Mouse (Mus musculus): Measurements from ENCODE around the gene Cadps2.

Cadps2 gene

GRCm38 (mm10) chr6:23839009-23839811 lies at the start of gene Cadps2:
Cadps2 (minus strand) TSS chr6:23839421.
- no peak for DNase-seq (ENCODE audit: extremely low spot score, low read depth, low spot score)

- peak; percentile 14 for DNase-seq (ENCODE audit: extremely low spot score, low read depth, low spot score)
These were observed 47.2 kb upstream of the Cadps2 start for GRCm38 (mm10) chr6:23886418-23886817.

DNA sequence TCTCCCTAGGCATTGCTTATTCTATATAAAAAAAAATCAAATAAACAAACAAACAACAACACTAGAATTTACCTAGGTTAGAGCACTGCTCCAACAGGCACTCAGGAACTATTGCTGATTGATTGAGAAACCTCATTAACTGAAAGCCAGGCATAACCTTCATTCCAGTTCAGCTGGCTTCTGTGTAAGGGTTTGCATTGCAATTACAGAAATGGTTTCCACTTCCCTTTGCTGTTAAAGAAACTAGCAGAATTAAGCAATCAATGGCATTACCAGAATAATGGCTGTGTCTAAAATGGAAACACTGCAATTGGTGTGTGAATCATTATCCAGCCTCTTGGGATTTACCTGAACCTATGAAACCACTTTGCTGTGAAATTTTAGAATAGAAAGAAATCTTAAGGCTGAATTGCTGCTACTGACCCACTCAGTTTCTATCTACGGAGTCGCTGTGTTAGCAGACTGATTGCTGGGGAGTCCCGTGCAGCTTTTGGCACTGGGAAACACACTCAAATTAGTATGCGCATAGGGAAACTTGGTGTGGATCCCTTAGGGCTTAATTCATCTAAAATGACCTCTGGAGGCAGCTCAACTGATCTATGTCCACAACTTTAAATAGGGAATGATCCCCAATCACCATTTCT lies 37.7 kb upstream of the Cadps2 start:
- no peak for DNase-seq (ENCODE audit: extremely low spot score, low read depth, low spot score)

- no peak for DNase-seq (ENCODE audit: extremely low spot score, low read depth, low spot score)
These were observed 37.1 kb upstream of the Cadps2 start for GRCm38 (mm10) chr6:23876363-23876762.

DNA sequence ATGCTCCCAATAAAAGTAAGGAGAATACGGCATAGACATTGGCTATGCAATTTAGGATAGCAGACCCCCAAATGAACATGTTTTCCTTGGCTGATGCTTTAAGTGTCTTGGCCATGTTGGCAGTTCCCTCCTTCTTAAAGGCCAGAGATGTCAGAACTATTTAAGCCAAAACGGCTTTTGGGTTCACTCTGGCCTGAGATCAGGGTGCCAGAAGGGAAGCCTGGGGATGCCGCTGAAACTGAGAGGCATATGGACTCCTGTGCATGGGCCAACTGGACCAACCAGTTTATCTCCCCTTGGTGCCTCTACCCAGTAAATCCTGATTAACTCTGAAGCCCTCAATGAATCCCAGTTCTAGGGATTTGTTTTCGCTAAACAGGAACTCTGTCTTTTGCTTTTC lies 34.6 kb upstream of the Cadps2 start:
- DNase-seq (ENCODE audit: extremely low spot score, low read depth, low spot score), result no peak

DNA sequence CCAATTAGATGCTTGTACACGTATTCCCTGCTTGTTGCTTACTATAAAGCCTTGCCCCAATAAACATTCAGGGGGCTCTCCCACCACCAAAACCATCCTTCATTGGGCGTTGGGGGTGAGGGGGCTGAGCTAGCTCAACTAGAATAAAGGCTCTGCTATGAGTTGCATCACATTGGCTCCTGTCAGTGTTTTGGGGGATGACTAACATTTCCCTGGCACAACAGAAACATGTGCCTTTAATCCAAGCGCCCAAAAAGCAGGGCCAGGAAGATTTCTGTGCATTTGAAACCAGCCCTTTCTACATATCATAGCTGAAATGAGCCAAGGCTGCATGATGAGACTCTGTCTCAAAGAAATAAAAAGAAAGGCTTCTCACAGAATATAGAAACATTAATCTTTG lies 34.0 kb upstream of the Cadps2 start:
- no peak for DNase-seq (ENCODE audit: extremely low spot score, low read depth, low spot score)

GRCm38 (mm10) chr6:23869971-23870370 lies 30.8 kb upstream of the Cadps2 start:
- DNase-seq (ENCODE audit: extremely low spot score, low read depth, low spot score), result no peak

- no peak for DNase-seq (ENCODE audit: extremely low spot score, low read depth, low spot score)
These were observed 27.1 kb upstream of the Cadps2 start for GRCm38 (mm10) chr6:23866298-23866697.

DNA sequence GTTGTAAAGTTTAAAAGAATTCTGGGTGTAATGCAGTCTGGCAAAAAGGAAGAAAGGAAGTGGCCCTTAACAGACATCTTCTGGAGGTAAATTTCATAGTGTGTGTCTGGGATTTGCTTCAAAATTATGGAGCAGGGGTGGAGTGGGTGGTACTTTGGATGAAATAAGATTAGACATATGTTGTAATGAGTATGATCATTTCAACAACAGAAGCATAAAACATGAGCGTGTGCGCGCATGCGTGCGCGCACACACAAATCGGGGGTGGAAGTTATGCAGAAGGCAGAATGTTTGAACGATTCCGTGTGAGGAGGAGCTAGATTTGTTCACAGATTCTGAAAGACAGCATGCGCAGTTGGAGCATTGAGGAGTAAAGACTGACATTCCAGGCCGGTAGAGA lies 14.2 kb upstream of the Cadps2 start:
- DNase-seq (ENCODE audit: extremely low spot score, low read depth, low spot score), result no peak

DNA sequence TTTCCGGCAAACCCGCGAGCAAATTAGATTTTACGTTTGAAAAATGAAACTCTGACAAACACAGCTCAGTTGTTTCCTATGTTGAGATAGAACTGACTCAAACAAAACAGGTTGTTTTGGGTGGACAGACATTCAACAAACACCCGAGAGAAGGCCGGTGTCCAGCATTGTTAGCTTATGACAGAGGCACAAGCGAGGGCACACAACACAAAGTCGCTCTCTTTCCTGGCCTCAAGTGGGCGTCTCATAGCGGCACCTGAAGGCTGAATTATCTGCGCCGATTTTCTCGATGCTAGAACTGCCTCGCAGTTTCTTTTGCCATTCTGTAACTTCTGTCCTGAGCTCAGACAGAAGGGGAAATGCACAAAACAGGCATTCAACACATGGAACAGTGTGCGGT lies 780 bp upstream of the Cadps2 start:
- DNase-seq (ENCODE audit: extremely low spot score, low read depth, low spot score), result no peak

- DNase-seq (ENCODE audit: extremely low spot score, low read depth, low spot score), result no peak
These were observed 716 bp downstream of the Cadps2 start for GRCm38 (mm10) chr6:23838401-23839008.

DNA sequence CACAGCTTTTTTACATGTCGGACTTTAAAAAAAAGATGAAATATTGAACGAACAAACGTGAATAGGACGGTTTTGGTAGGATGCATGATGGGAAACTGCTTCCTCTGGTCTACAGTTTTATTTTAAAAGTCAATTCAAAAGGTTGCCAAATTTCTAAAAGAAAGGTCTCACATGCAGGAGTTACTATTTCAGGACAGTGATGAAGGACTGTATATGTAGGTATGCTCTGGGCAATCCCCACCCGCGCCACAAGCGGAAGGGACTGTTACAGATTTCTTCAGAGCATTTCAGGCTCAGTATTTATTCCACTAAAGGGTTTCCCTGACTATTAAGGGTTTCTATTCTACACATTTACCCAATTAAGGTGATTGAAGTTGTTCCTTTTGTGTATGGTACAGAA lies 1.6 kb downstream of the Cadps2 start:
- no peak for DNase-seq (ENCODE audit: extremely low spot score, low read depth, low spot score)

GRCm38 (mm10) chr6:23837127-23837526 lies 2.1 kb downstream of the Cadps2 start:
- no peak for DNase-seq (ENCODE audit: extremely low spot score, low read depth, low spot score)

DNA sequence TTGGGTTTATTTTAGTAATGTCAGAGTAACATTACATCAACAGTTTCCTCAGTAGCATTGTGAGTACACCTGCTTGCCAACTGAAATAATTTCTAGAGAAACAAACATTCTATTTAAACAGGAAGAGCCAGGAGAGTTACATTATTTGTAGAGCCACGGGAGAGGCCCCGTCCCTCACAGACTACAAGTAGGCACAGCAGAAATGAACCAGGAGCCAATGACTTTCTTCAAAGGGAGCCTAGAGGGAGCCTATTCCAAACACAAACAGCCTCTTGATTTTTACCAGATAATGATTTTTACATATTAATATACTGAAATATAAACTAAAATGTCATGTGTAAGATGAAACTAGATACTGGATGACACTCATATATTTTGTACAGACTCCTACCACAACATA lies 2.5 kb downstream of the Cadps2 start:
- no peak for DNase-seq (ENCODE audit: extremely low spot score, low read depth, low spot score)

DNA sequence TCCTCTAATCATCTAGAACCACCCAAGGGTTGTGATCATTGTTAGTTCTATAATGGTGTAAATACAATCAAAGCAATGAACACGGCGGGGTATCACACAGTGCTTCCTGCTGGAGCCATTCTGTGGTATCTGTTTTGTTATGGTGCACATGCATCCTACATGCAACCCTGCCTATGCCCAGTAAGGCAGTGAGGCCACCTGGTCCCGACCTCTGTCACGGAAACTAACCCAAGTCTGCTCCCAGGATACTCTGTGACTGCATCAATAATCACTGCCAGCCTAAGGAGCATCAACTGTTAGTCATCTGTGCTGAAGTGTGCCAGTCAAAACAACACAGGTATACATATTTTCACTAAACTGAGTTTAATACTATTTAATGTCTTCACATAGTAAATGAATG lies 3.7 kb downstream of the Cadps2 start:
- no peak for DNase-seq (ENCODE audit: extremely low spot score, low read depth, low spot score)

DNA sequence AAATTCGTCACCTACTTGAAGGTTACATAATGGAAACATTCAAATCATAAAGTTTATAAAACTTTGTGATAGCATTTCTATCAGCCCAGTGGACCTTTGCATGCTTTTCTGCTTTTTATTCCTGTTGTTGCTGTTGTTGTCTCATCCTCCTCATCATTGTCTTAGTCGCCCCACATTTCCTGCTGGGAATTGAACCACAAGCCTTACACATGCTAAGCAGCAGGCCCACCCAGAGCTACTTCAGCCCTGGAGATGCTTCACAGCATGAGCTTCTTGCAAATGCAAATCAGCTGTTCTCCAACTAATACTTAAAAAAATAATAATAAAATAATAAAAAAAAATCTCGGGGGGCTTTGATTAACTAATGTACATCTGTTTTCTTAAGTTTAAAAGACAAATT lies 8.5 kb downstream of the Cadps2 start:
- DNase-seq (ENCODE audit: extremely low spot score, low read depth, low spot score), result no peak

- no peak for DNase-seq (ENCODE audit: extremely low spot score, low read depth, low spot score)
These were observed 9.9 kb downstream of the Cadps2 start for GRCm38 (mm10) chr6:23829338-23829737.

GRCm38 (mm10) chr6:23821819-23822218 lies 17.4 kb downstream of the Cadps2 start:
- DNase-seq (ENCODE audit: extremely low spot score, low read depth, low spot score), result no peak

- no peak for DNase-seq (ENCODE audit: extremely low spot score, low read depth, low spot score)
These were observed 29.1 kb downstream of the Cadps2 start for GRCm38 (mm10) chr6:23810087-23810486.

DNA sequence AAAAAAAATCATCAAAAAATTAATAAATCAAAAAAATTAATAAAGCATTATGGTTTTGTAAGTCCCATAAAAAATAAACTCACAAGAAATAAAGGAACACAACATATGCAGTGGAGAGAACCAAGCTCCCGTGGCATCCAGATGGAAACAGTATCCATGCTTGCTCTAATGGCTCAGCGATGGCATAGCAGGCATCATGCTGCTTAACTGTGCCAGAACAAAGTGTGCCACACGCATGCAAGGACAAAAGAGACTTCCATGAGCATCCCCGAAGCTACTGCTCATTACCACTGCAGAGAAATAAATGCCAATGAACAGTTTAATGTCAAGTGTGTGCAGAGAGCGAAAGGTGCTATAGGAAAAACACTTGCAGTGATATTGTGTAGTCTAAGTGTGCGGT lies 29.9 kb downstream of the Cadps2 start:
- DNase-seq (ENCODE audit: extremely low spot score, low read depth, low spot score), result no peak

DNA sequence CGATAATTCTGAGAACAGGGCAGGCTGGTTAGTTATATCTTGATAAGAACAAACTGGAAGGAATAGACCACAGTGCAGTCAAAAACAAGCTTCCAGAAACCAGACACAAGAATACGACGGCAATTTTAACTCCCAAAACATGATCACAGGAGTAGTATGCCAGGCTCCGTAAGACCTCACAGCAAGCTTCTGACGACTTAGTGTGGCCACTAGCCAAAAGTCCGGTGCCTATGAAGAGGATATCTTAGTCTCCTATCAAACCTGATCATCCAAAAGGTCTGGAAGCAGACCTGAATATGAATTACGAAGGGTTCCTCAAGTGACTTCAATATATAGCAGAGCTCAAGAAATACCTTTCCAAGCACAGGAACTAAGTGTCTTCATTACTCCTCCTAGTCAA lies 33.9 kb downstream of the Cadps2 start:
- DNase-seq (ENCODE audit: extremely low spot score, low read depth, low spot score), result no peak

- DNase-seq (ENCODE audit: extremely low spot score, low read depth, low spot score), result no peak
These were observed 47.4 kb downstream of the Cadps2 start for GRCm38 (mm10) chr6:23791822-23792221.
